Mouse (Mus musculus): ENCODE measurements at regions not wholly inside any gene's neighbourhood (a gene's known extent, or its start where the extent isn't known, plus 50 kb on each side); places are given as distances from the start of the nearest gene placed in this dataset.

DNA sequence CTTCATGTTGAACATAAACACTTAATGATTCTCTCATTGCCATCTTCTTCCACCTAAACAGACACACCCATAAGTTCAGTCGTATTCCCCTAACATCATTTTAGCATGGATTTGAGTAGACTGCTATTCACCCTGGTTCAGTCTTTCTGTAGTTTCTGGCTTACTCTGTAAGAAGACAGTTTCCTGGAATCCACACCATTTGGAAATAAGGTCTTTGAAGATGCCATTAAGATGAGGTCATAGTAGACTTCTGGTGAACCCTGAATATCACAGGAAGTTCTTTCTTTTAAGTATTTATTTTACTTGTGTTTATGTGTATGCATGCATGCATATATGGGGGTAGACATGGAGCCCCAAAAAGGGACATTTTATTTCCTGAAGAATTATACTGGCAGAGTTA, 187.7 kb downstream of the Rnf152 start:
- DNase-seq (ENCODE audit: low spot score in 2 of 2) = no peak
- no peak overlapping the region for H3K27ac ChIP-seq
- no peak for TF ChIP-seq CTCF (conservative IDR thresholded peaks at IDR 0.05)
- no peak overlapping the region for H3K4me3 ChIP-seq

- Histone ChIP-seq H3K4me3 (no peak overlapping the region), H3K27ac (no peak overlapping the region)
- DNase-seq (ENCODE audit: low spot score in 2 of 2) = no peak
- TF ChIP-seq CTCF (conservative IDR thresholded peaks at IDR 0.05) = no peak
Measured at GRCm38 (mm10) chr1:105157459-105158124, 198.9 kb downstream of the Rnf152 start.

GRCm38 (mm10) chr1:105152175-105152828, 204.2 kb downstream of the Rnf152 start:
- TF ChIP-seq CTCF (conservative IDR thresholded peaks at IDR 0.05) = no peak
- Histone ChIP-seq H3K27ac (no peak overlapping the region), H3K4me3 (no peak overlapping the region)
- no peak for DNase-seq (ENCODE audit: low spot score in 2 of 2)

GRCm38 (mm10) chr1:105151466-105151846, 205.1 kb downstream of the Rnf152 start:
- Histone ChIP-seq H3K4me3 (no peak overlapping the region), H3K27ac (no peak overlapping the region)
- no peak for TF ChIP-seq CTCF (conservative IDR thresholded peaks at IDR 0.05)
- no peak for DNase-seq (ENCODE audit: low spot score in 2 of 2)

DNA sequence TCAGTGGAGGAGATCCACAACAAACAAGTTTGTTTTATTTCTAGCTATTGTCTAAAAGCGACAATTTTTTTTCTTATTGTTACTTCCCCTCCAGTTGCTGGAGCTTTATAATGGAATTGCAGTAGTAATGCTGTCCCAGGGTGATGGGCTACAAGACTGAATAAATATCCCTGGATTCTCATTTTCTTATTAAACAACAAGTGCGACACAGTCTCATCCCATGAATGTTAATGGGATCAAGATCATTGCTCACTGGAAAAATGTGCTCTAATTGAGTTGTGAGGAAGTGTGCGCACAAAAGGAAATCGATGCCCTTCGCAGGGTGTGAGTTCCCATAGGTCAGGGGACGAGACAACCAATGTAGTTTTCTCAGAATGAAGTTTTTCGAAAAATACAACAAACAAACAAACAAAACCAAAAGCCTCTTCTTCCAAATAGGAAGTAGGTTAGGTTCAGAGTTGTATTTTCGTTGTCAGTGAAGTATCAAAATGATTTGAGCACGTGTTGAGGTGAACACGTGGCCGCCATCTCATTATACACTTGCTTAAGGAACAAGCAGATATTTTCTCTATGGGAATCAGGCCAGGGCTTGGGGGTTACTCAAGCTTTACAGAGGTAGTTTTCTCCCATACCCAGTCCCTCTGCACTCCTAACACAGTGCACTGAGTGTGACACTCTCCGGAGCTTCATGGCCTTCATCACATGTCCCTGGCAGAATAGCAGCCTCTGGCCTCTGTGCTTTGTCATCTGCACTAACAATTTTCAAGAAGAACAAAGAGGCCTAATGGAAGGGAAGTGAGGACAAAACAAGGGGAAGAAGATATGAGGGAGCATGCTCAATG, 205.7 kb downstream of the Rnf152 start:
- no peak for DNase-seq (ENCODE audit: low spot score in 2 of 2)
- no peak overlapping the region for H3K27ac ChIP-seq
- no peak overlapping the region for H3K4me3 ChIP-seq
- no peak for TF ChIP-seq CTCF (conservative IDR thresholded peaks at IDR 0.05)

DNA sequence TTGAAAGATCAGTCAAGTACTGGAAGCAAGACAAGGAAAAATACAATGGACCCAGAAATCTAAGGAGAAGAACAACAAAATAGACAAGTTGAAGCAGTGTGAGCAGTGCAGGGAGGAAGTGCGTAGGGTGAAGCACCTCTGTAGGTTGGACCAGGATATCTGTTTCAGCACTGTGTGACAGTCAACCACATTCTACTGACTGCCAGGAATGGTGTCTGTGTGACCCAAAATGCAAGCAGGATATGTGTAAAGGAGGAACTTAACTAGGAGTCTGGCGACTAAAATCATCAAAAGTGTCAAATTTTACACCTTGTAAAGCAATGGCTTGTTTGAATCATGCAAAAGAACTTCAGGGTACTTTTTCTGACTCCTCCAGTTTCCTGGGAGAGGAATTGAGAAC, 207.7 kb downstream of the Rnf152 start:
- no peak for DNase-seq (ENCODE audit: low spot score in 2 of 2)
- TF ChIP-seq CTCF (conservative IDR thresholded peaks at IDR 0.05) = no peak
- Histone ChIP-seq H3K4me3 (no peak overlapping the region), H3K27ac (no peak overlapping the region)

GRCm38 (mm10) chr1:105148048-105148447, 208.5 kb downstream of the Rnf152 start:
- Histone ChIP-seq H3K4me3 (no peak overlapping the region), H3K27ac (no peak overlapping the region)
- no peak for DNase-seq (ENCODE audit: low spot score in 2 of 2)
- no peak for TF ChIP-seq CTCF (conservative IDR thresholded peaks at IDR 0.05)

GRCm38 (mm10) chr1:105123936-105124335, 232.6 kb downstream of the Rnf152 start:
- no peak for DNase-seq (ENCODE audit: low spot score in 2 of 2)
- Histone ChIP-seq H3K27ac (no peak overlapping the region), H3K4me3 (no peak overlapping the region)
- no peak for TF ChIP-seq CTCF (conservative IDR thresholded peaks at IDR 0.05)

- no peak for TF ChIP-seq CTCF (conservative IDR thresholded peaks at IDR 0.05)
- Histone ChIP-seq H3K27ac (no peak overlapping the region), H3K4me3 (no peak overlapping the region)
- no peak for DNase-seq (ENCODE audit: low spot score in 2 of 2)
Measured at GRCm38 (mm10) chr1:105117888-105118287, 238.6 kb downstream of the Rnf152 start.

GRCm38 (mm10) chr1:105116231-105116630, 240.3 kb downstream of the Rnf152 start:
- Histone ChIP-seq H3K4me3 (no peak overlapping the region), H3K27ac (no peak overlapping the region)
- no peak for TF ChIP-seq CTCF (conservative IDR thresholded peaks at IDR 0.05)
- no peak for DNase-seq (ENCODE audit: low spot score in 2 of 2)

DNA sequence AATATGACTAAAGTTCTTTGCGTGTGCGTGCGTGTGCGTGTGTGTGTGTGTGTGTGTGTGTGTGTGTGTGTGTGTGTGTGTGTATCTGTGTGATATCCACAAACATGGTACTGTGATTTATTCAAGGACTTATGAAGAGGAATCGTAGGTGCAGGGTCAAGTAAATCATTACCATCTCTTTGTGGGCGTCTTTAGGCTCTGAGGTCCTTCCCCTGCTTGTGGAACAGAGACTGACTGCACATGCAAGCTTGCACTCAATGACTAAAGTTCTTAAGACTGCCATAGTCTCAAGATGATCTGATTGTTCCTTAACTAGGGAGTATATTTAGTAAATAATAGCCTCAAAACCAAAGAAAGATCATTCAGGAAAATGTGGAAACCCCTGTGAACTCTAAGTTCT, 241.1 kb downstream of the Rnf152 start:
- no peak for DNase-seq (ENCODE audit: low spot score in 2 of 2)
- no peak overlapping the region for H3K4me3 ChIP-seq
- TF ChIP-seq CTCF (conservative IDR thresholded peaks at IDR 0.05) = no peak
- no peak overlapping the region for H3K27ac ChIP-seq

DNA sequence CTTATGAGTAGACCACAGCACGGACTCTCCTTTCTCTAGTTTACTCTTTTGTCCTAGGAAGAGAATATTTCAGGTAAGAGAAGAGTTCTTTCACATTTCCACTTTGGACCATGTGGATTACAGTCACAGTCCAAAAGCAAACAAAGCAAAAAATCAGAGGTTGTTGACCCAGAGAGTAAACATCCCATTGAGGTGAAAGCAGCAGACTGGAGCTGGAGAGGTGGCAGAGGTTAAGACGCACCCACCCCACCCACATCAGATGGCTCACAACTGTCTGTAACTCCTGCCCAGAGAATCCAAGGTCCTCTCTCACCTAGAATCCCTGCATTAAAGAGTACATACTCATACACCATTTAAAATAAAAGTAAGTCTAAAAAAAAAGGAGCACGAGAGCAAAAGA, 241.7 kb downstream of the Rnf152 start:
- no peak for TF ChIP-seq CTCF (conservative IDR thresholded peaks at IDR 0.05)
- Histone ChIP-seq H3K27ac (no peak overlapping the region), H3K4me3 (no peak overlapping the region)
- no peak for DNase-seq (ENCODE audit: low spot score in 2 of 2)

DNA sequence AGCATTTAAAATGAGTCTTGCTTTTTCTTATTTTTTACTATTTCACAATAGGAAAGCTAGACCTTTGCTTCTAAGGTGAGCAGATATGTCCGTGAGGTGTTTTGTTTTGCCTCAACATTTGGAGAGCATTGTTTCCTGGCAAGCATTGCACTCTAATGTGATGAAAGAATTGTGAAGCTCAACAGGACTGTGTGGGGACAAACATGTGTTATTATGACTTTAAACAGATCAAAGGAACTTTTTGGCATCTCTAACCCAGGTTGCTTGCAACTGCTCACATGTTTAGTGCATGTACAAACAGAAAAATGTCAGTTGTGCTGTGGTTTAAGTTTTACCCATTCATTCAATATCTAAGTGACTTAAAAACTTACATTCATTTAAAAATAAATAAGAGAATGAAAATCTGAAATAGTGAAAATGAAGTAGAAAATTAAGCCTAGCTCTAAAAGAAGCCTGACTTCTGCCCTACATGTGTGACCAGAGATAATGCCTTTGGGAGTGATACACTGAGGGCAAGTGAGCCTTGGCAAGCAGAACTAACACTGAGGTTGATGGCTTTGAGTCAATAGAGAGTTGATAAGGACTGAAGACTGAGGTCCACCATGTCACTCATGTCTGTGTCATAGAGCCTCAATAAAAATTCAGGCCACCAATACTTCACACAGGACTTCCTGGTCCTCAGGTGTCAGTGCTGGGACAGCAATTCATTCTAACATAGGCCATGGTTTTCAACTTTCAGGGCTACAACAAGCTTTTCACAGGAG, 243.6 kb downstream of the Rnf152 start:
- H3K27ac ChIP-seq = no peak overlapping the region
- no peak for TF ChIP-seq CTCF (conservative IDR thresholded peaks at IDR 0.05)
- no peak overlapping the region for H3K4me3 ChIP-seq
- DNase-seq (ENCODE audit: low spot score in 2 of 2) = no peak

Data from layer of hippocampus, adult 2 months (tissue).